8 mouse cellular contexts compared by ENCODE assay signal in genomic region chr19:7605930-7606783, GRCm38 (mm10). TPM values are rescaled to one million over a fixed set of nuclear protein-coding genes. Genes with fewer than 3 reads are reported as not detected.
A peak's percentile ranks its signal among the peaks of the same experiment; 100 is the strongest.
DNase-seq lines count a peak whose midpoint lies in the region; ATAC-seq and TF ChIP-seq lines count a peak whose summit lies in the region.

No protein-coding gene starts in this region.

- H3K4me2 ChIP-seq in forebrain, embryonic 15.5 days (replicated peaks), result peak overlapping the region; percentile 59
- H3K4me2 ChIP-seq in limb, embryonic 11.5 days (ENCODE audit: low read depth, severe bottlenecking), result peak overlapping the region; percentile 62
- peak overlapping the region; percentile 61 for H3K4me2 ChIP-seq in myocyte (ENCODE audit: low read depth)

- no peak overlapping the region for H3ac ChIP-seq in myocyte (ENCODE audit: control insufficient read depth, insufficient read length)

- H3K9me3 ChIP-seq in forebrain, embryonic 15.5 days, result no peaks in the 10 kb centered on the region
- no peaks in the 10 kb centered on the region; the same call in 1 of the 2 replicates for H3K9me3 ChIP-seq in limb, embryonic 11.5 days (ENCODE audit: control insufficient read depth, low read length)

- 0% methylated on average over 15 of the region's 15 CpGs for WGBS in forebrain, embryonic 15.5 days
- 7% methylated on average over 15 of the region's 15 CpGs for WGBS in kidney, adult 2 months
- 1% methylated on average over 15 of the region's 15 CpGs for WGBS in limb, embryonic 11.5 days

- H3K36me3 ChIP-seq in forebrain, embryonic 15.5 days, result no peaks in the 10 kb centered on the region
- H3K36me3 ChIP-seq in kidney, adult 2 months (ENCODE audit: control insufficient read depth, insufficient read depth, low read length), result no peaks in the 10 kb centered on the region
- no peaks in the 10 kb centered on the region for H3K36me3 ChIP-seq in limb, embryonic 11.5 days (ENCODE audit: control insufficient read depth, insufficient read depth, low read length)
- H3K36me3 ChIP-seq in myocyte (ENCODE audit: control insufficient read depth, insufficient read depth), result no peaks in the 10 kb centered on the region

- peak; percentile 91 for ATAC-seq in forebrain, embryonic 15.5 days (replicated peaks)
- ATAC-seq in limb, embryonic 11.5 days (ENCODE audit: insufficient number of reproducible peaks, low FRiP score, low TSS enrichment, low read depth), result peak; percentile 74

- no peaks in the 10 kb centered on the region for H3K27me3 ChIP-seq in forebrain, embryonic 15.5 days
- no peaks in the 10 kb centered on the region for H3K27me3 ChIP-seq in kidney, adult 2 months (replicated peaks; ENCODE audit: control insufficient read depth, insufficient read depth, low read length)
- no peaks in the 10 kb centered on the region for H3K27me3 ChIP-seq in limb, embryonic 11.5 days (ENCODE audit: control insufficient read depth, insufficient read depth, low read length)
- no peaks in the 10 kb centered on the region for H3K27me3 ChIP-seq in myocyte (ENCODE audit: control insufficient read depth, insufficient read depth, insufficient read length)

- 0 out of 2 replicates have a peak overlapping the region, but pooled peaks have one; percentile 25 for H3K9ac ChIP-seq in forebrain, embryonic 15.5 days (replicated peaks)
- H3K9ac ChIP-seq in limb, embryonic 11.5 days (ENCODE audit: low read length), result no peak overlapping the region

- no peak; the same call in 1 of the 2 replicates for TF ChIP-seq CTCF in kidney, adult 2 months (conservative IDR thresholded peaks at IDR 0.05; ENCODE audit: insufficient read depth, insufficient read length, low read depth, low read length)

- H3K4me3 ChIP-seq in forebrain, embryonic 15.5 days, result peak overlapping the region; percentile 33
- H3K4me3 ChIP-seq in kidney, adult 2 months (ENCODE audit: insufficient read depth, low read depth, low read length), result no peak overlapping the region
- H3K4me3 ChIP-seq in limb, embryonic 11.5 days (ENCODE audit: low read depth, low read length), result peak overlapping the region; percentile 21
- no peak overlapping the region for H3K4me3 ChIP-seq in myocyte

- no peak for TF ChIP-seq POLR2A in kidney, adult 2 months (IDR thresholded peaks at IDR 0.05; ENCODE audit: low read depth, low read length)
- TF ChIP-seq POLR2A in myocyte (IDR thresholded peaks at IDR 0.05; ENCODE audit: insufficient read length, low read depth), result no peak

- peaks cover 28% of the 10 kb centered on the region for H3K4me1 ChIP-seq in forebrain, embryonic 15.5 days
- H3K4me1 ChIP-seq in kidney, adult 2 months (ENCODE audit: control insufficient read depth, insufficient read depth, low read length), result peaks cover 3% of the 10 kb centered on the region; the same call in 1 of the 2 replicates
- H3K4me1 ChIP-seq in limb, embryonic 11.5 days (ENCODE audit: control insufficient read depth, insufficient read depth, low read length), result peaks cover 8% of the 10 kb centered on the region

- peak overlapping the region; percentile 73 for H3K27ac ChIP-seq in forebrain, embryonic 15.5 days (replicated peaks)
- H3K27ac ChIP-seq in kidney, adult 2 months (ENCODE audit: insufficient read depth, low read depth, low read length), result no peak overlapping the region
- H3K27ac ChIP-seq in limb, embryonic 11.5 days (replicated peaks; ENCODE audit: low read depth, low read length), result peak overlapping the region; percentile 38; the same call in 1 of the 2 replicates

- DNase-seq in lung, adult 18-20 months, result peak; percentile 44 to 64
- DNase-seq in lung, postnatal 25 days (ENCODE audit: low spot score), result no peak
- peak; percentile 89 for DNase-seq in kidney, adult 2 months
- DNase-seq in limb, embryonic 11.5 days (ENCODE audit: low spot score), result peak; percentile 68
- DNase-seq in thymus, adult 18-20 months, result no peak
- DNase-seq in B cell, adult 2 months, result no peak

- no peaks in the 10 kb centered on the region for H3K79me2 ChIP-seq in myocyte (ENCODE audit: control insufficient read depth, insufficient read depth)

TF ChIP-seq in myocyte, 11 proteins besides CTCF, POLR2A, EP300 and RAD21:
- peak in 1 of 3 experiments; percentile 21 for TF ChIP-seq MYOD1 (IDR thresholded peaks at IDR 0.05; ENCODE audit: control insufficient read depth in 1 of 3, insufficient read length in 2 of 3, low read depth in 2 of 3)
- no peak for TF ChIP-seq MAX (IDR thresholded peaks at IDR 0.05; ENCODE audit: low read depth)

RNA-seq across cellular contexts. Expression of gene Lgals12, which starts 0.8 kb away (rescaled TPM):
- polyA plus RNA-seq in forebrain, embryonic 15.5 days (2015; fragmentation: Nextera tagmentation; extraction: Ambion mirVana), result 0.08 and 0.28 TPM in 2 replicates
- polyA plus RNA-seq in kidney, adult 2 months (2012; rRNA removed), result 5.1 and 5.3 TPM in 2 replicates
- 0.30 and 0.93 TPM in 2 replicates for polyA plus RNA-seq in limb, embryonic 11.5 days (2014; fragmentation: Nextera tagmentation; extraction: Ambion mirVana)
- 0.31 TPM for polyA plus RNA-seq in myocyte (2012; fragmentation: generic; extraction: Trizol)

RNA-seq across cellular contexts. Expression of gene Hrasls5, which starts 6.2 kb away (rescaled TPM):
- not detected in 2 replicates for polyA plus RNA-seq in forebrain, embryonic 15.5 days (2015; fragmentation: Nextera tagmentation; extraction: Ambion mirVana)
- 0.42 and 1.4 TPM in 2 replicates for polyA plus RNA-seq in kidney, adult 2 months (2012; rRNA removed)
- polyA plus RNA-seq in limb, embryonic 11.5 days (2014; fragmentation: Nextera tagmentation; extraction: Ambion mirVana), result not detected in 2 replicates
- polyA plus RNA-seq in myocyte (2012; fragmentation: generic; extraction: Trizol), result 0.05 TPM

RNA-seq across cellular contexts. Expression of gene Pla2g16, which starts 48.9 kb away (rescaled TPM):
- polyA plus RNA-seq in forebrain, embryonic 15.5 days (2015; fragmentation: Nextera tagmentation; extraction: Ambion mirVana), result 4.0 and 4.7 TPM in 2 replicates
- polyA plus RNA-seq in kidney, adult 2 months (2012; rRNA removed), result 24.3 and 24.9 TPM in 2 replicates
- 5.4 and 7.6 TPM in 2 replicates for polyA plus RNA-seq in limb, embryonic 11.5 days (2014; fragmentation: Nextera tagmentation; extraction: Ambion mirVana)
- 64.5 TPM for polyA plus RNA-seq in myocyte (2012; fragmentation: generic; extraction: Trizol)

Comparison
In these comparisons a context has a peak if more than half of its experiments do, and no peak if none do; other contexts are left out.
1. DNase-seq: peak in lung, adult 18-20 months (2 of 2), kidney, adult 2 months (single experiment) and limb, embryonic 11.5 days (single experiment); none in lung, postnatal 25 days (single experiment), thymus, adult 18-20 months (0 of 2) and B cell, adult 2 months (0 of 2).
2. H3K4me3 ChIP-seq: peak in forebrain, embryonic 15.5 days (single experiment) and limb, embryonic 11.5 days (single experiment); none in kidney, adult 2 months (single experiment) and myocyte (single experiment).
3. Peak in every context shown above with its lines, with median percentiles within 50 percentile points of each other: H3K4me2 ChIP-seq.